Mouse (Mus musculus): ENCODE measurements around the gene Trak1. TPM values are rescaled to one million over a fixed set of nuclear protein-coding genes. Genes with fewer than 3 reads are reported as not detected.
A peak's percentile ranks its signal among the peaks of the same experiment; 100 is the strongest.

Gene Trak1
- polyA plus RNA-seq, 1 experiment from 2014 or later = 17.7 TPM

DNA sequence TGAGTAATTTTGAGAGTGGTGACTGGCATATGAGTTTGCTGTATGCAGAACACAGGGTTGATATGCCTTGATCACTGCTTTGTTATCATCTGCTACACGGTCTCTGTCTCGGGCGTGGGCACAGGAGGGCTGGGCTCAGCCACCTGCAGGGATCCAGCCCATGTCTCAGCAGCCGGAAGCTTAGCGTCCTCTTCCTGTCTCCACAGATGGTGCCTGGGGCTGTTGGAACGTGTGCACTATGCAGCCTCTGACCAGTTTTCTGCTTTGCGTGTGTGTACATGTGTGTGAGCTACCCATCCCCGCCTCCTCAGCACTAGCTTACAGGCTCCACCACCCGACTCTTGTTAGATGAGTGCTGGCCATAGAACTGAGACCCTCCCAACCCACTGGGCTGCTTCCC is 63.7 kb downstream of the Trak1 start:
- Histone ChIP-seq H3K9ac (0 out of 2 replicates have a peak overlapping the region, but pooled peaks have one; percentile 21), H3K27ac (peak overlapping the region; percentile 88), H3K27me3 (no peaks in the 10 kb centered on the region), H3K4me1 (peaks cover 36% of the 10 kb centered on the region), H3K4me2 (peak overlapping the region; percentile 34; the same call in 1 of the 2 replicates), H3K4me3 (no peak overlapping the region), H3K9me3 (no peaks in the 10 kb centered on the region), H3K36me3 (peaks cover 14% of the 10 kb centered on the region)
- WGBS = 36% methylated on average over 9 of the region's 9 CpGs
- no peak for ATAC-seq (ENCODE audit: insufficient number of reproducible peaks, insufficient read depth, low FRiP score, low TSS enrichment, low read depth)

DNA sequence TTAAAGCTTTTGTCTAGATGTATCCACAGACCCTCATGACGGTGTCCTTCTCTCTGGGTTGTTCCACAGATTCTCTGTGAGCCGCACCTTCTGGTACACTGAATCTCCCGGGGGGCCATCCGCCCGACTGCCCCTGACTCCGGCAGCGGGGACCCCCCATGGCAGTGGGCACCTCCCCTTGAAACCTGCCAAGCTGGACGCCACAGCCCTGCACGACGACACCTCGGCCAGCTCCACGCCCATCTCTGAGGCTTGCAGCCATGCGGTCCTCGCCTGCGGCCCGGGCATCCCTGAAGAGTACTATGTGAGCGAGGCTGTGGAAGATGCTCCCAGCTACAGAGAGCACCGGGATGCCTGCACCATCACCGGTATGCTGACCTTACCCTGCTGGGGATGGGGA is 66.6 kb downstream of the Trak1 start:
- H3K27me3 ChIP-seq = no peaks in the 10 kb centered on the region
- H3K36me3 ChIP-seq = peaks cover 14% of the 10 kb centered on the region
- H3K9ac ChIP-seq = no peak overlapping the region
- WGBS = 77% methylated on average over 19 of the region's 19 CpGs
- no peak overlapping the region for H3K27ac ChIP-seq
- ATAC-seq (ENCODE audit: insufficient number of reproducible peaks, insufficient read depth, low FRiP score, low TSS enrichment, low read depth) = no peak
- H3K4me2 ChIP-seq = no peak overlapping the region
- H3K4me3 ChIP-seq = no peak overlapping the region
- no peaks in the 10 kb centered on the region for H3K9me3 ChIP-seq
- peaks cover 38% of the 10 kb centered on the region for H3K4me1 ChIP-seq

DNA sequence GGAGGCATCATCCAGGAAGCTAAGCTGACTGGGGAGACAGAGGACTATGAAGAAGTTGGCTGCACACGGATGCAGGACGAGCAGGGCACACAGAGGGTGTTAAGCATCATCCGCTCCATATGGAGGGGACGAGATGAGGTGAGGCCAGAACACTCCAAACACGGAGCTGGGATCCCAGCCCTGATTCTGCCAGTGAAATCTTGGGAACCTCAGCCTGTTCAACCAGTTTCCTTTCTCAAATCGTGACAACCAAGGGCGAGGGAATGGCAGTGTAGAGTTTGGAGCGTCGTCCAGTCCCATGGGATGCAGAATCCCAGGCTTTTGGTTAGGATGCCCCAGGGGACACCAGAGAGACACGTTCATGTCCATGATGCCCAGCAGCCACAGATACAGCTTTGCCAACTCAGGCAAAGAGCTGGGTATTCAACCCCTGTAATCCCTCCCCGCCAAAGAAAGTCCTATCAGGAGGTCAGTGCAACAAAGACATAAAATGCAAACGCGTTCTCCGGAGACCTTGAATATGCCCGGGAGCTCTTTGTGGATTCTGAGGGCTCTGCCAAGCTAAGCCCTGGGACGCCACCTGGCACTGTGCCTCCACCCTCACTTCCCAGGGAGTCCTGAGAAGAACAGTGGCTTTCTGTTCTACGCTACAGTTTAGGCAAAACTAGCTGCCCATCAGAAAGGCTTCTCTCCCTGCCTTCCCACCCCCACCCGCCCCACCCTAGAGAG is 69.0 kb downstream of the Trak1 start:
- Histone ChIP-seq H3K4me1 (peaks cover 31% of the 10 kb centered on the region), H3K27me3 (no peaks in the 10 kb centered on the region), H3K27ac (peak overlapping the region; percentile 73), H3K4me2 (peak overlapping the region; percentile 21; the same call in 1 of the 2 replicates), H3K4me3 (no peak overlapping the region), H3K36me3 (peaks cover 14% of the 10 kb centered on the region), H3K9ac (no peak overlapping the region; the same call in 1 of the 2 replicates), H3K9me3 (no peaks in the 10 kb centered on the region)
- WGBS = 63% methylated on average over 18 of the region's 18 CpGs
- no peak for ATAC-seq (ENCODE audit: insufficient number of reproducible peaks, insufficient read depth, low FRiP score, low TSS enrichment, low read depth)

DNA sequence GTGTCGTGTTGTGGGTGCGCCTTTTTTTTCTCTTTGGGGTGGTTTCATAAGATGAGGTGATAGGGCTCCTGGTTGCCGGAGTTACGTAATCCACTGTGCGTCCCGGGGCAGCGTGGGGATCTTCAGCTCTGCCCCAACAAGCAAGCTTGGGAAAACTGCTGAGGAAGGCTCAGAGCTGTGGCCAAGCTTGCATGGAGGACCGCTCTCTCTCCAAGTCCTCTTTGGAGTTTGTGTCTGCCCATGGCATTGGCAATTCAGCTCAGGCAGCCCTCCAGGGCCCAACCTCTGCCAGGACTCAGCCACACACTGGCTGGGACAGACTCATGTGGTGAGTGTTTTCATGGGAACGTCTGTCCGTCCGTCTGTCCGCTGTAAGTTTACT is 69.6 kb downstream of the Trak1 start:
- no peaks in the 10 kb centered on the region for H3K27me3 ChIP-seq
- no peak overlapping the region for H3K4me3 ChIP-seq
- H3K4me1 ChIP-seq = peaks cover 31% of the 10 kb centered on the region
- H3K4me2 ChIP-seq = peak overlapping the region; percentile 21
- peak overlapping the region; percentile 73 for H3K27ac ChIP-seq
- H3K36me3 ChIP-seq = peaks cover 14% of the 10 kb centered on the region
- H3K9ac ChIP-seq = peak overlapping the region; percentile 44; the same call in 1 of the 2 replicates
- no peaks in the 10 kb centered on the region for H3K9me3 ChIP-seq
- 70% methylated on average over 12 of the region's 12 CpGs for WGBS
- ATAC-seq (ENCODE audit: insufficient number of reproducible peaks, insufficient read depth, low FRiP score, low TSS enrichment, low read depth) = no peak

DNA sequence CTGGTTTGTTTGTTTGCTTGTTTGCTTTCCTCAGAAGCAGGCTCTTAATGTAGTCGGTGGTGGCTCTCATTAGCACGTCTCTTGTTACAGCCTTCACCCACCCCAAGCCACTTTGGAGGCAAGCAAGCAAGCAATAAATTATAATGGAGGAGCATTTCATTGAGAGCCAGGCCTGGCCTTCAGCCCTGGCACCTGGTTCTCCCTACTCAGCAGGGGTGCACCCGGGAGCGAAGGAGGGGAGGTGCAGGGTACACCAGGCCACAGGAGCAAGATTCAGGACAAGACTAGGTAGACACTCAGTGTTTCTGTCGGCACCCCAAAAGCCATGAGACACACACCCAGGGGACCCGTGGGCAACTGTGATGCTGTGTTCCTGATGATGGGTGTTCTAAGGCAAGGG is 72.3 kb downstream of the Trak1 start:
- Histone ChIP-seq H3K4me3 (no peak overlapping the region), H3K9ac (no peak overlapping the region), H3K4me1 (peaks cover 46% of the 10 kb centered on the region), H3K27me3 (no peaks in the 10 kb centered on the region), H3K4me2 (no peak overlapping the region), H3K27ac (no peak overlapping the region), H3K36me3 (peaks cover 6% of the 10 kb centered on the region), H3K9me3 (no peaks in the 10 kb centered on the region)
- WGBS = 85% methylated on average over 6 of the region's 6 CpGs
- no peak for ATAC-seq (ENCODE audit: insufficient number of reproducible peaks, insufficient read depth, low FRiP score, low TSS enrichment, low read depth)

DNA sequence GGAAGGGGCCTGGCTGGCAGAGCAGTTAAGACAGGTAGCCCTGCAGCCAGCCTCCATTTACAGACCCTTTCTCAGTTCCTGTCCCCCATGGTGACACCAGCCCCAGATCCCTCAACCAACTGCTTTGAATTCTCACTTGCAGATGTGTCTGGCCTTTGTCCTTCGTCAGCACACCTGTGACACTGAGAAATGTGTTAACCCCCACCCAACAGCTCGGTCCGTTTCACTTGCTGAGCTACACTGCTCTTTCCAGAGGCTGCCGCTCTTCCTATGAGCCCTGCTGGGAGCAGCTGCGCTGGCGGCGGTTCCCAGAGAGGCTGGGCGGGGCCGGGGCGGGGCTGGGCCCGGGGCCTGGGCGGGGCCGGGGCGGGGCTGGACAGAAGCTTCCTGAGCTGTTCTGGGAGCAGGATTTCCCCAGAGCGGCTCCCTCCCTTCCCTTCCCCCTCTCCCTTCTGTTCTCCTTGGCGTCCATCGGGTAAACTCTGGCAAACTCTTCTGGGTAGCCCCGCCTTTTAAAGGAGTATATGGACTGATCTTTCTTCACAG is 74.1 kb downstream of the Trak1 start:
- no peaks in the 10 kb centered on the region for H3K9me3 ChIP-seq
- H3K4me1 ChIP-seq = peaks cover 46% of the 10 kb centered on the region
- WGBS = under 1% methylated on average over 18 of the region's 18 CpGs
- H3K4me3 ChIP-seq = peak overlapping the region; percentile 36
- peak overlapping the region; percentile 67 for H3K4me2 ChIP-seq
- peak; percentile 88 for ATAC-seq (ENCODE audit: insufficient number of reproducible peaks, insufficient read depth, low FRiP score, low TSS enrichment, low read depth)
- no peaks in the 10 kb centered on the region; the same call in 1 of the 2 replicates for H3K36me3 ChIP-seq
- peak overlapping the region; percentile 32 for H3K9ac ChIP-seq
- H3K27ac ChIP-seq = peak overlapping the region; percentile 83
- H3K27me3 ChIP-seq = no peaks in the 10 kb centered on the region

DNA sequence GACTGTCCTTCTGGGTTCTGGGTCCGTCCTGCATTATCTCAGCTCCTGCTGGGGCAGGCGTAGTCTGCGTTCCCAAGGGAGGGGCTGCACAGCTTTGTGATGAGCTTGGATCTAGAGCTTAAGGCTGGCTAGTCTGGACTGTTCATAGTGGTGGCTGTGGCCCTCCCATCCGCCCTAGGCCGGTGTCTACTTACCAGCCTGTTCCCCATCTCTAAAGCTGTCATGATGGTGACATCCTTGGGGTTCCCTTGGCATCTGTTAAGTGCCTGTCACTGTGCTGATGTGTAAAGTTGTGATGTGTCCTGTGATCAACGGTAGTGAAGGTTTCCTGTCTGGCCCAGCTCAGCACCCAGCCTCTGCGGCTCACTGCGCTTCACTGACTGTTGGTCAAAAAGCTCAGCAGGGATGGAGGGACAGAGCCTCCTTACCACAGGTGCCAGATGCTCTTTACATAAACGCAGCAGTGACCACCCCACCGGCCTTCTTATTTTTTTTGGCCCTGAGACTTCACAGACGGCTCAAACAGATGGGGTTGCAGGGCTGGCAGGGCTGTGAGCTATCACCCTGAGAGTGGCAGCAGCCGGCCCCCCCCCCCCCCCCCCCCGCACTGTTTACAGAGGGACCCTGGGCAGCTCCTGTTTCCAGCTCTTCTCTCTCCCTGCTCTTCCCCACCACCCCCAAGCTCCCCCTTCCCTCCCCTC is 74.8 kb downstream of the Trak1 start:
- Histone ChIP-seq H3K4me1 (peaks cover 41% of the 10 kb centered on the region), H3K27me3 (no peaks in the 10 kb centered on the region), H3K27ac (peak overlapping the region; percentile 83), H3K4me2 (peak overlapping the region; percentile 67), H3K9ac (peak overlapping the region; percentile 32), H3K36me3 (no peaks in the 10 kb centered on the region), H3K4me3 (peak overlapping the region; percentile 36), H3K9me3 (no peaks in the 10 kb centered on the region)
- whole genome bisulfite sequencing = 6% methylated on average over 12 of the region's 13 CpGs
- ATAC-seq (ENCODE audit: insufficient number of reproducible peaks, insufficient read depth, low FRiP score, low TSS enrichment, low read depth) = peak; percentile 63

DNA sequence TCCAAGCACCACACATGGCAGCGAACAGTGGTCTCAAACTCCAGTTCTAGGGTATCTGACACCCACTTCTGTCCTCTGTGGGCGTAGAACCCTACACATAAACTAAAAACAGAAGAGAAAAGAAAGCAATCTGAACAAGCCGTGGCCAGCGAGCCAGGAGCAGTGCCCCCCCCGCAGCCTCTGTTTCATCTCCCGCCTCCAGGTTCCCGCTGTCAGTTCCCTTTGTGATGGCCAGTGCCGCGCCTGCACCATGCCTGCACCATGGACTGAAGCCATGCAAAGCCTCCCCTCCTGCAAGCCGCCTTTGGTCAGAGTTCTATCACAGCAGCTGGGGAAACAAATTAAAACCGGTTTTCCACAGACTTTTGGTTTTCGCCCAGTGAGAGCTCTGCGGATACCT is 75.8 kb downstream of the Trak1 start:
- H3K27me3 ChIP-seq = no peaks in the 10 kb centered on the region
- no peaks in the 10 kb centered on the region for H3K9me3 ChIP-seq
- no peak overlapping the region for H3K27ac ChIP-seq
- WGBS = 47% methylated on average over 13 of the region's 13 CpGs
- H3K4me1 ChIP-seq = peaks cover 34% of the 10 kb centered on the region
- H3K4me3 ChIP-seq = no peak overlapping the region
- no peak for ATAC-seq (ENCODE audit: insufficient number of reproducible peaks, insufficient read depth, low FRiP score, low TSS enrichment, low read depth)
- no peak overlapping the region for H3K4me2 ChIP-seq
- H3K36me3 ChIP-seq = no peaks in the 10 kb centered on the region
- H3K9ac ChIP-seq = no peak overlapping the region

DNA sequence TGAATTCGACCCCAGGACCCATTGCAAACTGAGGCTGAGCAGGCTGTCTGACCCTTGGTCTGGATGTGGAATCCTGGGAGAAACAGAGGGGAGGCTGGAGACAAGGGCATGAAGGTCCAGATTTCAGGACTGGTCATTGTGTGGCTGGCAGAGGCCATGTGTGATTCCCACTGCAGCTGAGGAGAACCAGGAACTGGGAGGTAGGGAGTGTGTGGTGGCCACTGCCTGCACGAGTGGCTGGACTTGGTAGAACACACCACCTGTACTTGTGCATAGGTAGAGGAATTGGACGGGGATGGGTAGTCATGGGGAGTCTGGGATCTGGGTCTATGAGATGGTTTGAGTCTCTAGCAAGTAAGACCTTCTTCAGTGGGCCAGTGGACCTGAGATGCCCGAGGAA is 76.2 kb downstream of the Trak1 start:
- Histone ChIP-seq H3K9ac (no peak overlapping the region), H3K4me2 (no peak overlapping the region), H3K4me1 (peaks cover 34% of the 10 kb centered on the region), H3K9me3 (no peaks in the 10 kb centered on the region), H3K27me3 (no peaks in the 10 kb centered on the region), H3K27ac (peak overlapping the region; percentile 39; the same call in 1 of the 2 replicates), H3K4me3 (no peak overlapping the region), H3K36me3 (no peaks in the 10 kb centered on the region)
- 62% methylated on average over 4 of the region's 4 CpGs for WGBS
- ATAC-seq (ENCODE audit: insufficient number of reproducible peaks, insufficient read depth, low FRiP score, low TSS enrichment, low read depth) = no peak

DNA sequence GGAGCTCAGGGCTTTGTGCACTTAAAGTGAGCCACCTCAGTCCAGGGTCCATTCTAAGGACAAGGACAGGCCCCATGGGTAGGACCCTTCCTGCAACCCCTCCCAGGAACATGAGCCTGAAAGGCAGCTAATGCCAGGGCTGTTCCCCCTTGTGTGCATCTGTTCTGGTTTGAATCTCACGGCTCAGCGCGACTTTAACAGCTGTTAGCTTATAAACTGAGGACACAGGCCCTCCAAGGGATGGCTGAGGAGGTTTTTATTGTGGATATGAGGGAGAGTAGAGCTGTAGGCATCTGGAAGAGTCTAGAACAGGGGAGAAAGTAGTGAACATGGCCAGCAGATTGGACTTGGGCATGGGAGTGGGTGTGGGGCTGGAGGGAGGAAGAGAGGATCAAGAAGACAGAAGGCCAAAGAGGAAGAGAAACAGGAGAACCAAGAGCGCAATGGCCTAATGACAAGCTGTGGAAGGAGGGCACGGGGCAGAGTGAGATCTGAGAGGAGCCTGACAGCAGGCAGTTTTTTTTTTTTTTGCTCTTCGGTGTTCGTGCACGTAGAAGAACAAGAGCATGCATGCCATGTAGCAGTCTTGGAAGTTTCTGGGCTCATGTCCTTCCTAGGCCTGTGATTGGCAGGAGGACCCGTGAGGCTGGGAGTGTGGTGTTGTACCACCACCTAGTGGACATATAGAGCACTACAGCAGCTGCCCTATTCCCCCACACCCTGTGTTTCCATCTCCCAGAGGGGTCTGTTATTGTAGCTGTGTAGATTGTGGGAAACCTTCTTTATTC is 77.0 kb downstream of the Trak1 start:
- no peak overlapping the region for H3K4me3 ChIP-seq
- no peaks in the 10 kb centered on the region for H3K36me3 ChIP-seq
- peak overlapping the region; percentile 39 for H3K27ac ChIP-seq
- peaks cover 34% of the 10 kb centered on the region for H3K4me1 ChIP-seq
- no peaks in the 10 kb centered on the region for H3K27me3 ChIP-seq
- no peak for ATAC-seq (ENCODE audit: insufficient number of reproducible peaks, insufficient read depth, low FRiP score, low TSS enrichment, low read depth)
- no peaks in the 10 kb centered on the region for H3K9me3 ChIP-seq
- WGBS = 21% methylated on average over 9 of the region's 9 CpGs
- no peak overlapping the region for H3K9ac ChIP-seq
- no peak overlapping the region for H3K4me2 ChIP-seq

DNA sequence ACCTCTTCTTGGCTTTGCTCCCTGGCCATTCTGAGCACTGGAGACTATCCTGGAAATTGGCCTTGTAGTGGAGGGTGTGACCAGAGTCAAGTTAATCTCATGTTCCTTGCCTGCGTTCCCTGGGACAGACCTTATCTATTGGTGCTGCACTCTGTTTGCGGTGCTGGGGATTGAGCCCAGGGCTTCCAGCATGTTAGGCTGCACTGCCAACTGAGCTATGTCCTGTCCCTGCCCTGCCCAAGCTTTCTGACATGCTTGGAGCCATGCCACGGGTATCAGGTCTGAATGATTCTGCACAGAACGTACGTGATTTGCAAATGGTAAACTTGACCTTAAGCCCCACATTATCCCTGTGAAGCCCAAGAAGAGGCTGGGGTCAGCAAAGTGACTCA is 77.6 kb downstream of the Trak1 start:
- Histone ChIP-seq H3K27ac (no peak overlapping the region), H3K36me3 (no peaks in the 10 kb centered on the region), H3K27me3 (no peaks in the 10 kb centered on the region), H3K4me3 (no peak overlapping the region), H3K4me2 (no peak overlapping the region), H3K9ac (no peak overlapping the region), H3K9me3 (no peaks in the 10 kb centered on the region), H3K4me1 (peaks cover 33% of the 10 kb centered on the region)
- ATAC-seq (ENCODE audit: insufficient number of reproducible peaks, insufficient read depth, low FRiP score, low TSS enrichment, low read depth) = no peak
- 81% methylated on average over 5 of the region's 5 CpGs for WGBS

Measured in embryonic facial prominence, embryonic 13.5 days (tissue).